Mouse (Mus musculus) ES-Bruce4 (cell line): ENCODE measurements around the gene Cdkal1. TPM values are rescaled to one million over a fixed set of nuclear protein-coding genes. Genes with fewer than 3 reads are reported as not detected.

Experiments
- H3K27ac ChIP-seq: 2 replicates; pipeline ENCODE4 v1.5.1; 2012; ENCODE audit warnings: low read length, inconsistent platforms; ENCODE audit not compliant: insufficient read depth
- H3K27me3 ChIP-seq: 2 replicates; pipeline ENCODE4 v1.6.1; 2012; ENCODE audit warnings: mild to moderate bottlenecking, low read length, inconsistent platforms; ENCODE audit not compliant: control insufficient read depth, poor library complexity, insufficient read depth, severe bottlenecking
- H3K36me3 ChIP-seq: 2 replicates; pipeline ENCODE4 v1.6.1; 2012; ENCODE audit warnings: inconsistent platforms, mild to moderate bottlenecking, low read length, moderate library complexity; ENCODE audit not compliant: control insufficient read depth, poor library complexity, insufficient read depth, severe bottlenecking
- H3K4me1 ChIP-seq: one replicate; pipeline ENCODE4 v1.8.1; 2011; ENCODE audit warnings: low read length; ENCODE audit not compliant: control insufficient read depth, insufficient read depth
- H3K4me3 ChIP-seq: 2 replicates; pipeline ENCODE4 v1.5.1; 2011; ENCODE audit warnings: low read depth, mild to moderate bottlenecking, low read length
- H3K9ac ChIP-seq: 2 replicates; pipeline ENCODE4 v1.6.1; 2012; ENCODE audit warnings: low read depth, mild to moderate bottlenecking, inconsistent platforms; ENCODE audit not compliant: poor library complexity, severe bottlenecking
- H3K9me3 ChIP-seq: replicated peaks from 2 replicates; pipeline ENCODE4 v1.6.1; 2012; ENCODE audit warnings: mild to moderate bottlenecking, low read length, inconsistent platforms; ENCODE audit not compliant: control insufficient read depth, poor library complexity, insufficient read depth, severe bottlenecking
- CTCF ChIP-seq: IDR thresholded peaks from one replicate; pipeline ENCODE4 v1.8.1; 2011; ENCODE audit warnings: low read depth, low read length
- EP300 ChIP-seq: IDR thresholded peaks from 2 replicates; pipeline ENCODE4 v1.6.1; 2011; ENCODE audit warnings: low read depth, low read length; ENCODE audit not compliant: insufficient read depth
- POLR2A ChIP-seq: IDR thresholded peaks from one replicate; pipeline ENCODE4 v1.8.1; 2011; ENCODE audit warnings: low read length; ENCODE audit not compliant: insufficient read depth
- polyA plus RNA-seq: library from polyadenylated mRNA; stranded (reverse); fragments of >200 nt; gene quantifications from 2 replicates; pipeline ENCODE4 v1.2.4, GENCODE M21; 2011; ENCODE audit warnings: low read depth; ENCODE audit not compliant: missing spikeins, insufficient read depth, insufficient read length

Cdkal1 gene
- polyA plus RNA-seq, 1 experiment, result 43.4 TPM

- Histone ChIP-seq H3K4me3 (no peak overlapping the region), H3K36me3 (no peaks in the 10 kb centered on the region), H3K27ac (no peak overlapping the region), H3K9me3 (no peaks in the 10 kb centered on the region), H3K4me1 (no peaks in the 10 kb centered on the region), H3K9ac (no peak overlapping the region), H3K27me3 (no peaks in the 10 kb centered on the region)
- TF ChIP-seq POLR2A (no peak), CTCF (no peak), EP300 (no peak)
These were observed 276.9 kb downstream of the Cdkal1 start for GRCm38 (mm10) chr13:29578621-29579020.

- H3K27me3 ChIP-seq, result no peaks in the 10 kb centered on the region
- H3K36me3 ChIP-seq, result no peaks in the 10 kb centered on the region
- no peak for TF ChIP-seq CTCF
- no peak for TF ChIP-seq EP300
- TF ChIP-seq POLR2A, result no peak
- H3K9ac ChIP-seq, result no peak overlapping the region
- no peak overlapping the region for H3K27ac ChIP-seq
- no peaks in the 10 kb centered on the region for H3K4me1 ChIP-seq
- H3K9me3 ChIP-seq, result no peaks in the 10 kb centered on the region
- H3K4me3 ChIP-seq, result no peak overlapping the region
These were observed 280.7 kb downstream of the Cdkal1 start for GRCm38 (mm10) chr13:29574784-29575183.

GRCm38 (mm10) chr13:29572477-29572876 is 283.0 kb downstream of the Cdkal1 start:
- no peaks in the 10 kb centered on the region for H3K36me3 ChIP-seq
- H3K4me1 ChIP-seq, result no peaks in the 10 kb centered on the region
- H3K4me3 ChIP-seq, result no peak overlapping the region
- no peak overlapping the region for H3K27ac ChIP-seq
- H3K27me3 ChIP-seq, result no peaks in the 10 kb centered on the region
- no peak overlapping the region for H3K9ac ChIP-seq
- TF ChIP-seq CTCF (no peak), POLR2A (no peak), EP300 (no peak)
- no peaks in the 10 kb centered on the region for H3K9me3 ChIP-seq

- Histone ChIP-seq H3K4me1 (no peaks in the 10 kb centered on the region), H3K4me3 (no peak overlapping the region), H3K9ac (no peak overlapping the region), H3K27ac (no peak overlapping the region), H3K36me3 (no peaks in the 10 kb centered on the region), H3K9me3 (no peaks in the 10 kb centered on the region), H3K27me3 (no peaks in the 10 kb centered on the region)
- TF ChIP-seq CTCF, result no peak
- no peak for TF ChIP-seq EP300
- no peak for TF ChIP-seq POLR2A
These were observed 289.8 kb downstream of the Cdkal1 start for GRCm38 (mm10) chr13:29565710-29566109.

DNA sequence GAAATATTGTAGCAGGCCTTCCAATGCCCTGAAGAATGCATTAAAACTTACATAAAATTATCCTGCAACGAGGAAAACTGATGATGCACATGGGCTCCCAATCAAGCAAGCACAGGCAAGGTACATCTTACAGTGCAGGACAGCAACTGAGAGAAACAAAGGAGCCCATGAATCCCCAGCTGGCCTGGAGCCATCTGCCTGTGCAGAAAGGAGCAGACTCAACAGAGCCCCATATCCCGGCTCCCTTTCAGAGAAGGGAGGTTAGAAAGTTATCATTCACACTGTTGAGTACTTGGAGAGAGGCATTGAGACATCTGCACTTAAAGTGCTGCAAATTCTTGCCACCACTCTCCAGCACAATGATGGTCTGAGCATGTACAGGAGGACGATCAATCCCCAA is 296.3 kb downstream of the Cdkal1 start:
- Histone ChIP-seq H3K4me1 (no peaks in the 10 kb centered on the region), H3K27me3 (no peaks in the 10 kb centered on the region), H3K4me3 (no peak overlapping the region), H3K27ac (no peak overlapping the region), H3K9ac (no peak overlapping the region), H3K9me3 (no peaks in the 10 kb centered on the region), H3K36me3 (no peaks in the 10 kb centered on the region)
- no peak for TF ChIP-seq CTCF
- no peak for TF ChIP-seq EP300
- TF ChIP-seq POLR2A, result no peak

GRCm38 (mm10) chr13:29555160-29555785 is 300.2 kb downstream of the Cdkal1 start:
- H3K9me3 ChIP-seq, result no peaks in the 10 kb centered on the region
- H3K4me1 ChIP-seq, result no peaks in the 10 kb centered on the region
- no peak overlapping the region for H3K4me3 ChIP-seq
- H3K36me3 ChIP-seq, result no peaks in the 10 kb centered on the region
- H3K9ac ChIP-seq, result no peak overlapping the region
- H3K27me3 ChIP-seq, result no peaks in the 10 kb centered on the region
- H3K27ac ChIP-seq, result no peak overlapping the region
- TF ChIP-seq EP300 (no peak), POLR2A (no peak), CTCF (no peak)
